Mouse (Mus musculus): Measurements from ENCODE around the gene Rfx5. TPM values are rescaled to one million over a fixed set of nuclear protein-coding genes. Genes with fewer than 3 reads are reported as not detected.

Rfx5 gene
- polyA plus RNA-seq, 1 experiment from 2014 or later, result 13.0 TPM

- Histone ChIP-seq H3K27me3 (ENCODE audit: control insufficient read depth, insufficient read depth, low read length) (no peaks in the 10 kb centered on the region), H3K4me3 (ENCODE audit: low read length) (no peak overlapping the region), H3K9me3 (ENCODE audit: control insufficient read depth, low read length) (no peaks in the 10 kb centered on the region), H3K36me3 (ENCODE audit: control insufficient read depth, insufficient read depth, low read length) (0 out of 2 replicates have a peak, but pooled peaks cover 3% of the 10 kb centered on the region), H3K4me2 (replicated peaks; ENCODE audit: low read depth, low read length) (no peak overlapping the region), H3K27ac (ENCODE audit: low read depth, low read length) (no peak overlapping the region), H3K9ac (ENCODE audit: low read depth, low read length) (no peak overlapping the region), H3K4me1 (ENCODE audit: control insufficient read depth, insufficient read depth, low read length) (peaks cover 6% of the 10 kb centered on the region)
- ATAC-seq (ENCODE audit: low FRiP score, low TSS enrichment), result no peak
- WGBS, result 83% methylated on average over 3 of the region's 3 CpGs
Observed at GRCm38 (mm10) chr3:94972552-94972951, 18.7 kb downstream of the Rfx5 start.

- Histone ChIP-seq H3K4me2 (replicated peaks; ENCODE audit: low read depth, low read length) (peak overlapping the region; percentile 59), H3K9ac (ENCODE audit: low read depth, low read length) (peak overlapping the region; percentile 88; the same call in 1 of the 2 replicates), H3K27me3 (ENCODE audit: control insufficient read depth, insufficient read depth, low read length) (no peaks in the 10 kb centered on the region), H3K36me3 (ENCODE audit: control insufficient read depth, insufficient read depth, low read length) (0 out of 2 replicates have a peak, but pooled peaks cover 5% of the 10 kb centered on the region), H3K9me3 (ENCODE audit: control insufficient read depth, low read length) (no peaks in the 10 kb centered on the region), H3K4me1 (ENCODE audit: control insufficient read depth, insufficient read depth, low read length) (peaks cover 6% of the 10 kb centered on the region), H3K4me3 (ENCODE audit: low read length) (peak overlapping the region; percentile 82; the same call in 1 of the 2 replicates), H3K27ac (ENCODE audit: low read depth, low read length) (no peak overlapping the region)
- 89% methylated on average over 5 of the region's 5 CpGs for WGBS
- ATAC-seq (ENCODE audit: low FRiP score, low TSS enrichment), result no peak
Observed at GRCm38 (mm10) chr3:94973620-94974019, 19.7 kb downstream of the Rfx5 start.

- WGBS, result 22% methylated on average over 9 of the region's 9 CpGs
- no peaks in the 10 kb centered on the region for H3K9me3 ChIP-seq (ENCODE audit: control insufficient read depth, low read length)
- H3K4me1 ChIP-seq (ENCODE audit: control insufficient read depth, insufficient read depth, low read length), result peaks cover 6% of the 10 kb centered on the region
- H3K27ac ChIP-seq (ENCODE audit: low read depth, low read length), result no peak overlapping the region; the same call in 1 of the 2 replicates
- peak overlapping the region; percentile 82 for H3K4me3 ChIP-seq (ENCODE audit: low read length)
- no peaks in the 10 kb centered on the region for H3K27me3 ChIP-seq (ENCODE audit: control insufficient read depth, insufficient read depth, low read length)
- H3K36me3 ChIP-seq (ENCODE audit: control insufficient read depth, insufficient read depth, low read length), result 0 out of 2 replicates have a peak, but pooled peaks cover 5% of the 10 kb centered on the region
- H3K4me2 ChIP-seq (replicated peaks; ENCODE audit: low read depth, low read length), result peak overlapping the region; percentile 59
- ATAC-seq (ENCODE audit: low FRiP score, low TSS enrichment), result peak; percentile 26; the same call in 1 of the 2 replicates
- peak overlapping the region; percentile 88 for H3K9ac ChIP-seq (ENCODE audit: low read depth, low read length)
Observed at GRCm38 (mm10) chr3:94974026-94974527, 20.2 kb downstream of the Rfx5 start.

- WGBS, result under 1% methylated on average over 54 of the region's 57 CpGs
- ATAC-seq (ENCODE audit: low FRiP score, low TSS enrichment), result peak; percentile 92
- H3K4me1 ChIP-seq (ENCODE audit: control insufficient read depth, insufficient read depth, low read length), result peaks cover 6% of the 10 kb centered on the region
- no peaks in the 10 kb centered on the region for H3K9me3 ChIP-seq (ENCODE audit: control insufficient read depth, low read length)
- H3K4me2 ChIP-seq (replicated peaks; ENCODE audit: low read depth, low read length), result peak within 1 kb of the TSS; percentile 70
- no peaks in the 10 kb centered on the region for H3K27me3 ChIP-seq (ENCODE audit: control insufficient read depth, insufficient read depth, low read length)
- peak within 1 kb of the TSS; percentile 89 for H3K27ac ChIP-seq (ENCODE audit: low read depth, low read length)
- 0 out of 2 replicates have a peak, but pooled peaks cover 5% of the 10 kb centered on the region for H3K36me3 ChIP-seq (ENCODE audit: control insufficient read depth, insufficient read depth, low read length)
- peak within 1 kb of the TSS; percentile 82 for H3K4me3 ChIP-seq (ENCODE audit: low read length)
- H3K9ac ChIP-seq (ENCODE audit: low read depth, low read length), result peak within 1 kb of the TSS; percentile 88
Observed at GRCm38 (mm10) chr3:94974528-94975422, 20.9 kb downstream of the Rfx5 start, which contains the start of gene Pi4kb. Gene Pi4kb (plus strand): TSS chr3:94974731.

GRCm38 (mm10) chr3:94984312-94984711, 30.4 kb downstream of the Rfx5 start:
- Histone ChIP-seq H3K9me3 (ENCODE audit: control insufficient read depth, low read length) (no peaks in the 10 kb centered on the region), H3K4me2 (replicated peaks; ENCODE audit: low read depth, low read length) (no peak overlapping the region), H3K27me3 (ENCODE audit: control insufficient read depth, insufficient read depth, low read length) (no peaks in the 10 kb centered on the region), H3K36me3 (ENCODE audit: control insufficient read depth, insufficient read depth, low read length) (peaks cover 52% of the 10 kb centered on the region), H3K9ac (ENCODE audit: low read depth, low read length) (no peak overlapping the region), H3K4me1 (ENCODE audit: control insufficient read depth, insufficient read depth, low read length) (peaks cover 3% of the 10 kb centered on the region), H3K27ac (ENCODE audit: low read depth, low read length) (no peak overlapping the region), H3K4me3 (ENCODE audit: low read length) (no peak overlapping the region)
- no peak for ATAC-seq (ENCODE audit: low FRiP score, low TSS enrichment)
- 91% methylated on average over 11 of the region's 11 CpGs for WGBS

- WGBS, result 96% methylated on average over 2 of the region's 2 CpGs
- Histone ChIP-seq H3K9ac (ENCODE audit: low read depth, low read length) (no peak overlapping the region), H3K9me3 (ENCODE audit: control insufficient read depth, low read length) (no peaks in the 10 kb centered on the region), H3K4me3 (ENCODE audit: low read length) (no peak overlapping the region), H3K27me3 (ENCODE audit: control insufficient read depth, insufficient read depth, low read length) (no peaks in the 10 kb centered on the region), H3K4me2 (replicated peaks; ENCODE audit: low read depth, low read length) (no peak overlapping the region), H3K36me3 (ENCODE audit: control insufficient read depth, insufficient read depth, low read length) (peaks cover 56% of the 10 kb centered on the region), H3K27ac (ENCODE audit: low read depth, low read length) (no peak overlapping the region), H3K4me1 (ENCODE audit: control insufficient read depth, insufficient read depth, low read length) (peaks cover 7% of the 10 kb centered on the region)
- no peak for ATAC-seq (ENCODE audit: low FRiP score, low TSS enrichment)
Observed at GRCm38 (mm10) chr3:94985513-94985912, 31.6 kb downstream of the Rfx5 start.

GRCm38 (mm10) chr3:94987578-94987977, 33.7 kb downstream of the Rfx5 start:
- Histone ChIP-seq H3K27ac (ENCODE audit: low read depth, low read length) (no peak overlapping the region), H3K9me3 (ENCODE audit: control insufficient read depth, low read length) (no peaks in the 10 kb centered on the region), H3K4me1 (ENCODE audit: control insufficient read depth, insufficient read depth, low read length) (peaks cover 7% of the 10 kb centered on the region), H3K4me3 (ENCODE audit: low read length) (no peak overlapping the region), H3K36me3 (ENCODE audit: control insufficient read depth, insufficient read depth, low read length) (peaks cover 51% of the 10 kb centered on the region), H3K27me3 (ENCODE audit: control insufficient read depth, insufficient read depth, low read length) (no peaks in the 10 kb centered on the region), H3K9ac (ENCODE audit: low read depth, low read length) (no peak overlapping the region), H3K4me2 (replicated peaks; ENCODE audit: low read depth, low read length) (no peak overlapping the region)
- no peak for ATAC-seq (ENCODE audit: low FRiP score, low TSS enrichment)

- 53% methylated on average over 9 of the region's 9 CpGs for WGBS
- Histone ChIP-seq H3K27ac (ENCODE audit: low read depth, low read length) (0 out of 2 replicates have a peak overlapping the region, but pooled peaks have one; percentile 9), H3K4me2 (replicated peaks; ENCODE audit: low read depth, low read length) (no peak overlapping the region), H3K4me3 (ENCODE audit: low read length) (no peak overlapping the region), H3K9me3 (ENCODE audit: control insufficient read depth, low read length) (no peaks in the 10 kb centered on the region), H3K36me3 (ENCODE audit: control insufficient read depth, insufficient read depth, low read length) (peaks cover 59% of the 10 kb centered on the region), H3K27me3 (ENCODE audit: control insufficient read depth, insufficient read depth, low read length) (no peaks in the 10 kb centered on the region), H3K9ac (ENCODE audit: low read depth, low read length) (no peak overlapping the region; the same call in 1 of the 2 replicates), H3K4me1 (ENCODE audit: control insufficient read depth, insufficient read depth, low read length) (peaks cover 7% of the 10 kb centered on the region)
- ATAC-seq (ENCODE audit: low FRiP score, low TSS enrichment), result no peak
Observed at GRCm38 (mm10) chr3:94989159-94989761, 35.4 kb downstream of the Rfx5 start.
